Mouse (Mus musculus) neural tube, embryonic 14.5 days (tissue): ENCODE measurements around the gene Grik2. TPM values are rescaled to one million over a fixed set of nuclear protein-coding genes. Genes with fewer than 3 reads are reported as not detected.
A peak's percentile ranks its signal among the peaks of the same experiment; 100 is the strongest.
"Not testable (repeated sequence)": the region's sequence is repeated elsewhere in the genome, so short reads cannot be mapped to it uniquely, and the experiment has no call there.

Experiments used
- ATAC-seq: fragments of 200-750 bp; cut with Nextera tagmentation; 2 replicates; pipeline ENCODE4 v1.8.0; 2017; ENCODE audit warnings: low read depth, mild to moderate bottlenecking, moderate TSS enrichment, moderate library complexity
- H3K27ac ChIP-seq: fragments of 300-500 bp; sonication (generic); 2 replicates; pipeline ENCODE4 v1.5.1; 2014; ENCODE audit warnings: low read depth, mild to moderate bottlenecking, control low read depth, low read length, moderate library complexity, mixed read lengths
- H3K27me3 ChIP-seq: fragments of 300-500 bp; sonication (generic); 2 replicates; pipeline ENCODE4 v1.6.1; 2014; ENCODE audit warnings: low read length; ENCODE audit not compliant: control insufficient read depth, insufficient read depth
- H3K36me3 ChIP-seq: fragments of 300-500 bp; sonication (generic); 2 replicates; pipeline ENCODE4 v1.6.1; 2014; ENCODE audit warnings: low read length, mixed read lengths; ENCODE audit not compliant: control insufficient read depth, insufficient read depth
- H3K4me1 ChIP-seq: fragments of 300-500 bp; sonication (generic); 2 replicates; pipeline ENCODE4 v1.6.1; 2014; ENCODE audit warnings: low read length; ENCODE audit not compliant: control insufficient read depth, insufficient read depth
- H3K4me2 ChIP-seq: fragments of 300-500 bp; sonication (generic); 2 replicates; pipeline ENCODE4 v1.6.1; 2014; ENCODE audit warnings: mild to moderate bottlenecking, low read depth, low read length, control low read depth
- H3K4me3 ChIP-seq: fragments of 300-500 bp; sonication (generic); 2 replicates; pipeline ENCODE4 v1.5.1; 2014; ENCODE audit warnings: low read depth, low read length, control low read depth, mixed read lengths
- H3K9ac ChIP-seq: fragments of 300-500 bp; sonication (generic); replicated peaks from 2 replicates; pipeline ENCODE4 v1.6.1; 2014; ENCODE audit warnings: low read depth, mild to moderate bottlenecking, control low read depth, low read length, mixed read lengths
- H3K9me3 ChIP-seq: fragments of 300-500 bp; sonication (generic); 2 replicates; pipeline ENCODE4 v1.6.1; 2016; ENCODE audit warnings: low read length; ENCODE audit not compliant: control insufficient read depth
- WGBS: fragments of 180-500 bp; shearing (Covaris S2); extraction: QIAGEN DNeasy Blood & Tissue Kit; methylation state at CpG from one replicate; pipeline ENCODE4 v1.1.7; 2014; 5-methylcytosine and 5-hydroxymethylcytosine counted together
- polyA plus RNA-seq: library from polyadenylated mRNA; unstranded; fragments of >200 nt; fragmentation: Nextera tagmentation; extraction: Ambion mirVana; gene quantifications from 2 replicates; pipeline ENCODE4 v1.2.1, GENCODE M21; 2014

Gene Grik2
- polyA plus RNA-seq, 1 experiment from 2014 or later, result 69.6 TPM

- no peak overlapping the region for H3K4me3 ChIP-seq
- no peak for ATAC-seq
Observed at GRCm38 (mm10) chr10:49365262-49365661, 423.3 kb downstream of the Grik2 start.

GRCm38 (mm10) chr10:49322413-49322812 lies 466.2 kb downstream of the Grik2 start:
- peak; percentile 93 for ATAC-seq
- H3K9ac ChIP-seq, result no peak overlapping the region
- no peaks in the 10 kb centered on the region for H3K27me3 ChIP-seq
- no peaks in the 10 kb centered on the region for H3K9me3 ChIP-seq
- H3K4me2 ChIP-seq, result no peak overlapping the region
- H3K4me3 ChIP-seq, result no peak overlapping the region
- H3K27ac ChIP-seq, result no peak overlapping the region
- no peaks in the 10 kb centered on the region for H3K36me3 ChIP-seq
- no peaks in the 10 kb centered on the region for H3K4me1 ChIP-seq

More at GRCm38 (mm10) chr10:49365262-49365661, 423.3 kb downstream of the Grik2 start:
- no peaks in the 10 kb centered on the region for H3K36me3 ChIP-seq
- no peaks in the 10 kb centered on the region for H3K27me3 ChIP-seq
- no peaks in the 10 kb centered on the region for H3K4me1 ChIP-seq
- no peak overlapping the region for H3K4me2 ChIP-seq
- no peak overlapping the region for H3K27ac ChIP-seq
- no peaks in the 10 kb centered on the region for H3K9me3 ChIP-seq
- H3K9ac ChIP-seq, result no peak overlapping the region

GRCm38 (mm10) chr10:49319880-49320279 lies 468.7 kb downstream of the Grik2 start:
- no peaks in the 10 kb centered on the region for H3K36me3 ChIP-seq
- H3K9ac ChIP-seq, result no peak overlapping the region
- no peak for ATAC-seq
- H3K4me2 ChIP-seq, result no peak overlapping the region
- H3K4me1 ChIP-seq, result no peaks in the 10 kb centered on the region
- H3K27ac ChIP-seq, result no peak overlapping the region
- WGBS, result 88% methylated on average over 2 of the region's 2 CpGs
- H3K27me3 ChIP-seq, result no peaks in the 10 kb centered on the region
- H3K4me3 ChIP-seq, result no peak overlapping the region
- H3K9me3 ChIP-seq, result no peaks in the 10 kb centered on the region

- Histone ChIP-seq H3K4me3 (no peak overlapping the region), H3K27ac (peak overlapping the region; percentile 18; the same call in 1 of the 2 replicates), H3K4me1 (no peaks in the 10 kb centered on the region), H3K4me2 (no peak overlapping the region), H3K9ac (no peak overlapping the region), H3K9me3 (no peaks in the 10 kb centered on the region), H3K36me3 (no peaks in the 10 kb centered on the region), H3K27me3 (no peaks in the 10 kb centered on the region)
- WGBS, result 10% methylated on average over 2 of the region's 2 CpGs
- peak; percentile 84 for ATAC-seq
Observed at GRCm38 (mm10) chr10:49256247-49256939, 532.2 kb downstream of the Grik2 start.

- 38% methylated on average over 5 of the region's 6 CpGs for WGBS
- not testable (repeated sequence) for H3K36me3 ChIP-seq, H3K4me3 ChIP-seq, H3K4me1 ChIP-seq, H3K9me3 ChIP-seq, H3K4me2 ChIP-seq, H3K27me3 ChIP-seq, ATAC-seq, H3K27ac ChIP-seq, H3K9ac ChIP-seq
Observed at GRCm38 (mm10) chr10:49237356-49237755, 551.2 kb downstream of the Grik2 start.

GRCm38 (mm10) chr10:49236844-49237243 lies 551.7 kb downstream of the Grik2 start:
- H3K9ac ChIP-seq, H3K27ac ChIP-seq, H3K36me3 ChIP-seq, H3K4me3 ChIP-seq, H3K4me1 ChIP-seq, H3K27me3 ChIP-seq, H3K9me3 ChIP-seq, ATAC-seq, H3K4me2 ChIP-seq: not testable (repeated sequence)

GRCm38 (mm10) chr10:49220096-49220495 lies 568.5 kb downstream of the Grik2 start:
- H3K27me3 ChIP-seq, result no peaks in the 10 kb centered on the region
- ATAC-seq, result peak; percentile 83
- no peaks in the 10 kb centered on the region for H3K9me3 ChIP-seq
- 21% methylated on average over 1 of the region's 1 CpGs for WGBS
- no peaks in the 10 kb centered on the region for H3K36me3 ChIP-seq
- H3K4me1 ChIP-seq, result no peaks in the 10 kb centered on the region
- H3K4me2 ChIP-seq, result no peak overlapping the region
- H3K4me3 ChIP-seq, result no peak overlapping the region
- H3K27ac ChIP-seq, result no peak overlapping the region
- no peak overlapping the region for H3K9ac ChIP-seq

- Histone ChIP-seq H3K9me3 (no peaks in the 10 kb centered on the region), H3K9ac (no peak overlapping the region), H3K4me2 (no peak overlapping the region), H3K4me3 (no peak overlapping the region), H3K27ac (no peak overlapping the region), H3K27me3 (no peaks in the 10 kb centered on the region), H3K4me1 (no peaks in the 10 kb centered on the region), H3K36me3 (no peaks in the 10 kb centered on the region)
- 23% methylated on average over 3 of the region's 3 CpGs for WGBS
- peak; percentile 96 for ATAC-seq
Observed at GRCm38 (mm10) chr10:49219631-49220030, 568.9 kb downstream of the Grik2 start.

- Histone ChIP-seq H3K4me1 (no peaks in the 10 kb centered on the region), H3K4me2 (no peak overlapping the region)
- no peak for ATAC-seq
Observed at GRCm38 (mm10) chr10:49191773-49192371, 596.7 kb downstream of the Grik2 start.

More at GRCm38 (mm10) chr10:49191773-49192371, 596.7 kb downstream of the Grik2 start:
- Histone ChIP-seq H3K36me3 (no peaks in the 10 kb centered on the region), H3K4me3 (no peak overlapping the region), H3K9me3 (no peaks in the 10 kb centered on the region), H3K27ac (no peak overlapping the region), H3K27me3 (no peaks in the 10 kb centered on the region), H3K9ac (no peak overlapping the region)
